Mouse (Mus musculus) 3T3-L1 (cell line): Measurements from ENCODE around the gene Vldlr.
A peak's percentile ranks its signal among the peaks of the same experiment; 100 is the strongest.

ENCODE experiments used
- DNase-seq: peaks from one replicate; pipeline ENCODE4 v3.0.0-alpha.2; 2015; ENCODE audit warnings: low read depth, low spot score

Vldlr gene

GRCm38 (mm10) chr19:27233386-27233785, 17.1 kb downstream of the Vldlr start:
- DNase-seq, result no peak

- DNase-seq, result no peak
These were observed 23.6 kb downstream of the Vldlr start for GRCm38 (mm10) chr19:27239913-27240312.

GRCm38 (mm10) chr19:27243527-27243926, 27.2 kb downstream of the Vldlr start:
- DNase-seq, result no peak

- no peak for DNase-seq
These were observed 38.5 kb downstream of the Vldlr start for GRCm38 (mm10) chr19:27254756-27255155.

GRCm38 (mm10) chr19:27255678-27256077, 39.4 kb downstream of the Vldlr start:
- DNase-seq, result no peak

GRCm38 (mm10) chr19:27260102-27260501, 43.8 kb downstream of the Vldlr start:
- peak; percentile 93 for DNase-seq

- DNase-seq, result peak; percentile 77
These were observed 44.5 kb downstream of the Vldlr start for GRCm38 (mm10) chr19:27260621-27261278.

GRCm38 (mm10) chr19:27262141-27262540, 45.9 kb downstream of the Vldlr start:
- peak; percentile 45 for DNase-seq

- DNase-seq, result no peak
These were observed 57.1 kb downstream of the Vldlr start for GRCm38 (mm10) chr19:27273385-27273784.

- DNase-seq, result peak; percentile 77
These were observed 58.1 kb downstream of the Vldlr start for GRCm38 (mm10) chr19:27274382-27274781.

GRCm38 (mm10) chr19:27279174-27279573, 62.9 kb downstream of the Vldlr start:
- no peak for DNase-seq
